Mouse (Mus musculus): ENCODE data around the gene Xrra1.

- TF ChIP-seq CTCF (IDR thresholded peaks at IDR 0.05; ENCODE audit: control insufficient read depth, insufficient read depth, insufficient replicate concordance, low read depth, low read length) (no peak), POLR2A (IDR thresholded peaks at IDR 0.05; ENCODE audit: control insufficient read depth, low read depth, low read length) (no peak)
Observed at GRCm38 (mm10) chr7:99823045-99823663, 35.8 kb upstream of the Xrra1 start.
